Mouse (Mus musculus) midbrain, postnatal 0 days (tissue): ENCODE measurements around the gene Tra2a. TPM values are rescaled to one million over a fixed set of nuclear protein-coding genes. Genes with fewer than 3 reads are reported as not detected.
A peak's percentile ranks its signal among the peaks of the same experiment; 100 is the strongest.
"Not testable (repeated sequence)": the region's sequence is repeated elsewhere in the genome, so short reads cannot be mapped to it uniquely, and the experiment has no call there.

Experiments used
- ATAC-seq: fragments of 200-750 bp; cut with Nextera tagmentation; 2 replicates; pipeline ENCODE4 v1.8.0; 2017; ENCODE audit warnings: moderate number of reproducible peaks, mild to moderate bottlenecking, moderate TSS enrichment, moderate library complexity; ENCODE audit not compliant: low FRiP score
- DNase-seq: peaks from one replicate; pipeline ENCODE4 v3.0.0-alpha.2; 2015; ENCODE audit warnings: low spot score
- H3K27ac ChIP-seq: fragments of 300-500 bp; sonication (generic); 2 replicates; pipeline ENCODE4 v1.5.1; 2014; ENCODE audit warnings: low read depth, mild to moderate bottlenecking, low read length, mixed read lengths
- H3K27me3 ChIP-seq: fragments of 300-500 bp; sonication (generic); 2 replicates; pipeline ENCODE4 v1.6.1; 2014; ENCODE audit warnings: low read length, control low read depth, mixed read lengths; ENCODE audit not compliant: insufficient read depth
- H3K36me3 ChIP-seq: fragments of 300-500 bp; sonication (generic); 2 replicates; pipeline ENCODE4 v1.6.1; 2014; ENCODE audit warnings: low read length, control low read depth, mixed read lengths; ENCODE audit not compliant: insufficient read depth
- H3K4me1 ChIP-seq: fragments of 300-500 bp; sonication (generic); 2 replicates; pipeline ENCODE4 v1.6.1; 2014; ENCODE audit warnings: mild to moderate bottlenecking, control low read depth, antibody characterized with exemption, low read length, mixed read lengths; ENCODE audit not compliant: insufficient read depth
- H3K4me2 ChIP-seq: fragments of 300-500 bp; sonication (generic); 2 replicates; pipeline ENCODE4 v1.6.1; 2014; ENCODE audit warnings: low read depth, mild to moderate bottlenecking, low read length, mixed read lengths; ENCODE audit not compliant: poor library complexity, severe bottlenecking
- H3K4me3 ChIP-seq: fragments of 300-500 bp; sonication (generic); 2 replicates; pipeline ENCODE4 v1.5.1; 2014; ENCODE audit warnings: low read depth, mild to moderate bottlenecking, low read length, moderate library complexity
- H3K9ac ChIP-seq: fragments of 300-500 bp; sonication (generic); replicated peaks from 2 replicates; pipeline ENCODE4 v1.6.1; 2014; ENCODE audit warnings: mild to moderate bottlenecking, low read length, moderate library complexity, mixed read lengths; ENCODE audit not compliant: poor library complexity, severe bottlenecking
- H3K9me3 ChIP-seq: fragments of 300-500 bp; sonication (generic); 2 replicates; pipeline ENCODE4 v1.6.1; 2016; ENCODE audit warnings: low read length, control low read depth
- CTCF ChIP-seq: IDR thresholded peaks from 2 replicates; pipeline ENCODE4 v1.5.1; 2016; ENCODE audit warnings: antibody characterized with exemption, mild to moderate bottlenecking
- WGBS: fragments of 180-500 bp; shearing (Covaris S2); extraction: QIAGEN DNeasy Blood & Tissue Kit; methylation state at CpG from one replicate; pipeline ENCODE4 v1.1.7; 2014; 5-methylcytosine and 5-hydroxymethylcytosine counted together
- polyA plus RNA-seq: library from polyadenylated mRNA; unstranded; fragments of >200 nt; fragmentation: Nextera tagmentation; extraction: Ambion mirVana; gene quantifications from 2 replicates; pipeline ENCODE4 v1.2.1, GENCODE M21; 2015
- total RNA-seq: library from RNA; depleted of rRNA; stranded (reverse); fragments of >200 nt; gene quantifications from 2 replicates; pipeline ENCODE4 v1.2.3, GENCODE M21; 2014

Tra2a gene
- total and polyA plus RNA-seq, 2 experiments from 2014 or later = 41.8 to 66.9 TPM

DNA sequence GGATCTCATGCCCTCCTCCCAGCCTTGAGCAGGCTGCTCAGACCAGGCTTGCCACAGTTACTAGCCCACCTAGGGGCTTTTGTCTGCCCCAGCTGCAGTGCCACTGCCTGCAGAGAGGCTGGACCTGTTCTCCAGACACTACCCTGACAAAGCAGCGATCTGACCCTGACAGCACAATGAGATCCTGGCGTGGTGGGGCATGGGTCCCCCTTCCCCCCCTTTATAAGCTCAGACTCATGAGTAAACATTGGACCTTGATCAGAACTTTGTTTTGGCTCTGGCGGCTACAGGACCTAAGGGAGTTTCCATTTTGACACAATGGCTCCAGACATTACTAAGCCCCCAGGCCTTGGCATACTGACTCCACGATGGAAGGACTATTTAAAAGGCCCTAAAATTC is 10.1 kb upstream of the Tra2a start:
- H3K9me3 ChIP-seq = no peaks in the 10 kb centered on the region
- H3K4me2 ChIP-seq = no peak overlapping the region
- H3K4me1 ChIP-seq = no peaks in the 10 kb centered on the region
- no peak for TF ChIP-seq CTCF
- no peak overlapping the region for H3K4me3 ChIP-seq
- H3K27ac ChIP-seq = no peak overlapping the region
- H3K9ac ChIP-seq = no peak overlapping the region
- DNase-seq = no peak
- no peaks in the 10 kb centered on the region for H3K27me3 ChIP-seq
- WGBS = 14% methylated on average over 4 of the region's 4 CpGs
- no peaks in the 10 kb centered on the region for H3K36me3 ChIP-seq
- ATAC-seq = no peak

DNA sequence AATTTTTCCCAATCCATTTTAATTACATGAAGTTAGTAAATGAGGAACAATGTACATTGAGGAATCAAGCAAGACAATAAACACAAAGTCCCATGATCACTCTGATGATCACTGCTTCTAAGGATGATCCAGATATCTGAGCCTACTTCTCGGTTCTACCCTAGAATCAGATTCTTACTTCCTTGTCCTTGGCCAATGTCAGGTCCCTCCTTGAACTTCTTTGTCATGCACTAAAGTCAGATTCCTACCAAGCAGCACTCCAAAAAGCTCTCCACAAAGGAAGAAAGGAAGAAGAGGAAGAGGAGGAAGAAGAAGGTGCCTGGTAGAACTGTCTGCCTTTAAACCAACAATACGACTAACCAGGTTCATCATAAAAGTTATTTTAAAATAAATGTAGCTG is 9.0 kb upstream of the Tra2a start:
- Histone ChIP-seq H3K27ac (no peak overlapping the region), H3K4me2 (no peak overlapping the region), H3K27me3 (no peaks in the 10 kb centered on the region), H3K36me3 (no peaks in the 10 kb centered on the region), H3K4me1 (no peaks in the 10 kb centered on the region), H3K4me3 (no peak overlapping the region), H3K9ac (no peak overlapping the region), H3K9me3 (no peaks in the 10 kb centered on the region)
- ATAC-seq (no peak), DNase-seq (no peak)
- no peak for TF ChIP-seq CTCF
- WGBS = 89% methylated on average over 2 of the region's 2 CpGs

DNA sequence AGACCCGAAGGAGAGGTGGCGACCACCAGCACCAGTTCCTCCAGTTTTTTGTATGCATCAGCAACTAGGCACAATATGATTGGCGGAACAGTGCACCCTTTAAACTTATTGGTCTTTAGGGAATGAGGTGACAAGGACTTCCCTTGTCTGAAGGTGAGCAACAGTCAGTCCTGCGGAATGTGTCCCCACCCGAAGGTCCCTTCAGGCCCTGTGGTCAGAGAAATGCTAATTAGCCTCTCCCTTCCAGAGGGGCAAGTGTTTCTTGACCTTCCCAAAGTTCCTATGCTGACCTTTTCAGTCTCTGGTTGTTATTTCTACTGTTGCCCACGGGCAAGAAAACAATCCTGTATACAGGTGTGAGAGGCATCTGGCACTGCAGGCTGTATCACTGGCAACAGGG is 8.0 kb upstream of the Tra2a start:
- Histone ChIP-seq H3K27me3 (no peaks in the 10 kb centered on the region), H3K4me3 (no peak overlapping the region), H3K9ac (no peak overlapping the region), H3K36me3 (no peaks in the 10 kb centered on the region), H3K27ac (no peak overlapping the region), H3K4me1 (no peaks in the 10 kb centered on the region), H3K9me3 (no peaks in the 10 kb centered on the region), H3K4me2 (no peak overlapping the region)
- no peak for TF ChIP-seq CTCF
- DNase-seq (no peak), ATAC-seq (no peak)
- WGBS = 82% methylated on average over 6 of the region's 6 CpGs

DNA sequence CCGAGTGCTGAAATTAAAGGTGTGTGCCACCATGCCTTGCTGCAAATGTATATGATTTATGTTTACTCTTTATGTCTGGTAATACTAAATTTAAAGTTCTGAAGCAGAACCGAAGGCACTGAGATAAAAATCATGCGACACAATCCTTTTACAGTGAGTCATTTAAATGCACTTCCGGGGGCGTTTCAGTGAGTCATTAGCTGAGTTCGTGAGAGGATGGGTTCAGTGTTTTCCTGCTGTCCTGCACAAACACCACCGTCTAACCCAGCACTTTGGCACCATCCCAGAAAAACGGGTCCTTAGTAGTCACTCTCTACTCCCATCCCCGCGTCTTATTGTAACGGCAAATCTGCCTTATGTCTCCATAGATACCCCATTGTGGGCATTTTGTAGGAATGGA is 6.1 kb upstream of the Tra2a start:
- WGBS = 44% methylated on average over 11 of the region's 11 CpGs
- H3K4me2 ChIP-seq = no peak overlapping the region
- no peaks in the 10 kb centered on the region for H3K27me3 ChIP-seq
- H3K9ac ChIP-seq = no peak overlapping the region
- DNase-seq (no peak), ATAC-seq (no peak)
- TF ChIP-seq CTCF = no peak
- H3K4me3 ChIP-seq = no peak overlapping the region
- no peaks in the 10 kb centered on the region for H3K9me3 ChIP-seq
- no peaks in the 10 kb centered on the region for H3K4me1 ChIP-seq
- no peaks in the 10 kb centered on the region for H3K36me3 ChIP-seq
- H3K27ac ChIP-seq = no peak overlapping the region

DNA sequence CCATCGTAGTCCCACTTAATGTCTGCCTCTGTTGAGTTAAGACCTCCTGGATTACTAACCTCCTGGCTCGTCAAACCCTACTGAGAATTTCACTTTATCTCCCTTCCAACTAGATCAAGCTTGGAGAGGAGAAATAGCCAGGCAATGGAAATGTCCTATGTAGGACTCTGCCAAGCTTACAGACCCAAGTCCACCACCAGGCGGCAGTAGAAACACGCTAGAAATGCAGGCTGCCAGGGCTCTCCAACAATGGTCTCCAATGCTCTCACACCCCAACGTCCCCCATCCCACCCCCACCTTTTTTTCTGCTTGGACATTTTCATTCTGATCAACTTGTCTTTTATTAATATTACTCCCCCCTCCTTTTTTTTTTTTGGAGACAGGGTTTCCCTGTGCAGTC is 5.4 kb upstream of the Tra2a start:
- WGBS = 18% methylated on average over 5 of the region's 5 CpGs
- ATAC-seq (no peak), DNase-seq (peak; percentile 83)
- H3K4me1 ChIP-seq = no peaks in the 10 kb centered on the region
- no peaks in the 10 kb centered on the region for H3K27me3 ChIP-seq
- H3K9ac ChIP-seq = no peak overlapping the region
- H3K4me2 ChIP-seq = no peak overlapping the region
- TF ChIP-seq CTCF = peak; percentile 80
- no peaks in the 10 kb centered on the region for H3K36me3 ChIP-seq
- no peaks in the 10 kb centered on the region for H3K9me3 ChIP-seq
- no peak overlapping the region for H3K4me3 ChIP-seq
- no peak overlapping the region for H3K27ac ChIP-seq

DNA sequence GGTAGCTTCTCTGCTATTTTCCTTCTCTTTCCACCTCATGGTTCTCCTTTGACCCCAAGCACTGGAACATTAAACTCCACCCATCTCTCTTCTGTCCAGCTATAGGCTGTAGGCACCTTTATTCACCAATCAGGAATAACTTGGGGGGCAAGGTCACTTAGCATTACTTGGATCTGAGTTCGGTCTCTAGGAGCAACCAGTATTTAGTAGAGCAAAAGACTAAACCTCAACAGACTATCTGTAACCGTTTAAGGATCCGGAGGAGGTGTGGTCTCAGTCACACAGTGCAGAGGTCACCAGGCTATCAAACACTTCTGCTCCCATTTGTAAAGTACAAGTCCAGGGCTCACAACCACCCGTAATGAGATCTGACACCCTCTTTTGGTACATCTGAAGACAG is 3.9 kb upstream of the Tra2a start:
- no peak for TF ChIP-seq CTCF
- Histone ChIP-seq H3K27ac (no peak overlapping the region), H3K4me3 (no peak overlapping the region), H3K36me3 (no peaks in the 10 kb centered on the region), H3K27me3 (no peaks in the 10 kb centered on the region), H3K4me1 (no peaks in the 10 kb centered on the region), H3K9me3 (no peaks in the 10 kb centered on the region), H3K9ac (no peak overlapping the region), H3K4me2 (no peak overlapping the region)
- ATAC-seq = no peak
- no peak for DNase-seq
- 70% methylated on average over 4 of the region's 4 CpGs for whole genome bisulfite sequencing

DNA sequence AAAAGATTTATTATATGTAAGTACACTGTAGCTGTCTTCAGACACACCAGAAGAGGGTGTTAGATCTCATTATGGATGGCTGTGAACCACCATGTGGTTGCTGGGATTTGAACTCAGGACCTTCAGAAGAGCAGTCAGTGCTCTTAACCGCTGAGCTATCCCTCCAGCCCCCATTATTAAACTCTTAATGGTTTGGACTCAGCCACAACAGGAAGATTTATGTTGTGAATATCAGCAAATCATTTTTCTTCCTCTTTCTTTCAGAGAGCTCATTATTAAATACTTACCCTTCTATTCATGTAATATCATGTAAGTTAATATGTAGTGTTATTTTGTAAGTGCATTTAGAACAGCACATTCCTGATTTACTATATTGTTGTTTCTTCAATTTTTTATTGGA is 1.4 kb upstream of the Tra2a start:
- H3K9ac ChIP-seq, H3K27ac ChIP-seq, H3K4me3 ChIP-seq, DNase-seq, H3K36me3 ChIP-seq, H3K4me2 ChIP-seq, ATAC-seq, H3K4me1 ChIP-seq, H3K9me3 ChIP-seq, H3K27me3 ChIP-seq: not testable (repeated sequence)
- WGBS = 96% methylated on average over 1 of the region's 1 CpGs

DNA sequence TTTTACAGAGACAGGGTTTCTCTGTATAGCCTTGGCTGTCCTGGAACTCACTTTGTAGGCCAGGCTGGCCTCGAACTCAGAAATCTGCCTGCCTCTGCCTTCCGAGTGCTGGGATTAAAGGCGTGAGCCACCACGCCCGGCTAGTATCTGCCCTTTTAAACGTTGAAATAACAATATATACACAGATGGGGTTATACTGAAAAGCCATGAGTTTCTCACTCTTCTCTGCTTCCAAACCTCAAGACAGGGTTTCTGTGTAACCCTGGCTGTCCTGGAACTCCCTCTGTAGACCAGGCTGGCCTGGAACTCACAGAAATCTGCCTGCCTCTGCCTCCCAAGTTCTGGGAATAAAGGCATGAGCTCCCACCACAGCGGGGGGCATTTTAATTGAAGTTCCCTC is 613 bp upstream of the Tra2a start:
- not testable (repeated sequence) for H3K9me3 ChIP-seq, ATAC-seq, H3K4me1 ChIP-seq, H3K27ac ChIP-seq, H3K36me3 ChIP-seq, DNase-seq, H3K9ac ChIP-seq, H3K27me3 ChIP-seq
- Histone ChIP-seq H3K4me2 (peak overlapping the region; percentile 73; the same call in 1 of the 2 replicates), H3K4me3 (peak overlapping the region; percentile 100; the same call in 1 of the 2 replicates)
- 82% methylated on average over 7 of the region's 7 CpGs for WGBS
